Mouse (Mus musculus) ES-E14 (cell line): ENCODE results near the gene Stk31.

Experiments used
- CHD2 ChIP-seq: IDR thresholded peaks from 2 replicates; pipeline ENCODE4 v1.6.1; 2014; ENCODE audit warnings: mild to moderate bottlenecking, low read depth, low read length, inconsistent platforms
- HCFC1 ChIP-seq: IDR thresholded peaks from 2 replicates; pipeline ENCODE4 v1.6.1; 2012; ENCODE audit warnings: low read length, inconsistent platforms, borderline replicate concordance; ENCODE audit not compliant: insufficient read depth
- ZC3H11A ChIP-seq: IDR thresholded peaks from 2 replicates; pipeline ENCODE4 v1.6.1; 2012; ENCODE audit warnings: low read depth, mild to moderate bottlenecking, inconsistent platforms, low read length, borderline replicate concordance

- TF ChIP-seq CHD2 (no peak), ZC3H11A (no peak), HCFC1 (no peak)
Observed at GRCm38 (mm10) chr6:49397466-49397865, 2.1 kb downstream of the Stk31 start.
